Mouse (Mus musculus) brain, embryonic 14.5 days (tissue): ENCODE data around the gene T2.

Experiments
- CTCF ChIP-seq: fragments of 200-500 bp; IDR thresholded peaks from 2 replicates; pipeline ENCODE4 v1.5.1; 2012; ENCODE audit warnings: inconsistent platforms, mild to moderate bottlenecking, moderate library complexity, borderline replicate concordance; ENCODE audit not compliant: insufficient read depth, insufficient read length; ENCODE audit errors: extremely low read depth
- POLR2A ChIP-seq: fragments of 200-500 bp; IDR thresholded peaks from 2 replicates; pipeline ENCODE4 v1.6.1; 2012; ENCODE audit warnings: mild to moderate bottlenecking, inconsistent platforms, borderline replicate concordance; ENCODE audit not compliant: poor library complexity, insufficient read depth, insufficient read length, severe bottlenecking; ENCODE audit errors: extremely low read depth

GRCm38 (mm10) chr17:8388990-8389789, 33.4 kb downstream of the T2 start:
- TF ChIP-seq CTCF (no peak), POLR2A (no peak)
